Mouse (Mus musculus) CH12.LX (cell line): ENCODE measurements around the gene Pmepa1. TPM values are rescaled to one million over a fixed set of nuclear protein-coding genes. Genes with fewer than 3 reads are reported as not detected.
A peak's percentile ranks its signal among the peaks of the same experiment; 100 is the strongest.

ENCODE experiments used
- DNase-seq: peaks from one replicate; pipeline ENCODE4 v3.0.0-alpha.2; 2013; ENCODE audit errors: extremely low read depth
- H3K27ac ChIP-seq: 2 replicates; pipeline ENCODE4 v1.5.1; 2012; ENCODE audit warnings: low read depth, mild to moderate bottlenecking, control low read depth, moderate library complexity; ENCODE audit not compliant: insufficient read depth
- H3K27me3 ChIP-seq: replicated peaks from 2 replicates; pipeline ENCODE3; 2012; ENCODE audit warnings: inconsistent platforms
- H3K36me3 ChIP-seq, 2 experiments: replicated peaks in 1 of 2; 2 replicates each; pipeline versions ENCODE3 to v1.6.1; 2012; ENCODE audit warnings: inconsistent platforms in 1 of 2, low read length in 1 of 2, mild to moderate bottlenecking in 1 of 2, mixed read lengths in 1 of 2, moderate library complexity in 1 of 2; ENCODE audit not compliant: control insufficient read depth in 1 of 2, insufficient read depth in 1 of 2
- H3K4me1 ChIP-seq, 2 experiments: 2 replicates each; pipeline ENCODE4 v1.6.1; 2012; ENCODE audit warnings: inconsistent platforms in 1 of 2, moderate library complexity in 1 of 2; ENCODE audit not compliant: insufficient read depth in 2 of 2, control insufficient read depth in 1 of 2
- H3K4me2 ChIP-seq: 2 replicates; pipeline ENCODE4 v1.6.1; 2012; ENCODE audit warnings: low read depth, mild to moderate bottlenecking, control low read depth; ENCODE audit not compliant: poor library complexity, insufficient read depth, severe bottlenecking
- H3K4me3 ChIP-seq, 3 experiments: fragments of 150-350 bp in 1 of 3; sonication (generic) in 1 of 3; replicated peaks in 1 of 3; 2 replicates each; pipeline versions ENCODE3 to v1.5.1; 2011 to 2012; ENCODE audit warnings: low read depth in 2 of 3, low read length in 2 of 3, mild to moderate bottlenecking in 2 of 3, moderate library complexity in 2 of 3, control low read depth in 1 of 3, improper control_type of control experiment in 1 of 3, inconsistent platforms in 1 of 3, mixed read lengths in 1 of 3; ENCODE audit not compliant: poor library complexity in 1 of 3
- H3K79me2 ChIP-seq: replicated peaks from 2 replicates; pipeline ENCODE4 v1.6.1; 2012; ENCODE audit warnings: mild to moderate bottlenecking, moderate library complexity; ENCODE audit not compliant: control insufficient read depth, poor library complexity, insufficient read depth, severe bottlenecking; ENCODE audit errors: extremely low read depth
- H3K9ac ChIP-seq: 2 replicates; pipeline ENCODE4 v1.6.1; 2012; ENCODE audit warnings: low read depth, mild to moderate bottlenecking, control low read depth, moderate library complexity; ENCODE audit not compliant: insufficient read depth
- H3K9me3 ChIP-seq: replicated peaks from 2 replicates; pipeline ENCODE3; 2012; ENCODE audit warnings: low read length, inconsistent platforms, mixed read lengths
- BHLHE40 ChIP-seq: IDR thresholded peaks from 2 replicates; pipeline ENCODE4 v1.6.1; 2011; ENCODE audit warnings: mild to moderate bottlenecking, low read depth, low read length, improper control_type of control experiment
- CHD2 ChIP-seq: IDR thresholded peaks from 2 replicates; pipeline ENCODE4 v1.6.1; 2011; ENCODE audit warnings: low read length, improper control_type of control experiment
- CTCF ChIP-seq, 2 experiments: IDR thresholded peaks in 1 of 2; conservative IDR thresholded peaks in 1 of 2; 2 replicates each; pipeline ENCODE4 v1.5.1; 2011 to 2012; ENCODE audit warnings: low read depth in 2 of 2, low read length in 2 of 2, improper control_type of control experiment in 1 of 2, inconsistent platforms in 1 of 2, mild to moderate bottlenecking in 1 of 2, moderate library complexity in 1 of 2
- ELF1 ChIP-seq: IDR thresholded peaks from 2 replicates; pipeline ENCODE4 v1.6.1; 2014; ENCODE audit warnings: low read depth, mild to moderate bottlenecking, inconsistent platforms, low read length, improper control_type of control experiment
- EP300 ChIP-seq: IDR thresholded peaks from 2 replicates; pipeline ENCODE4 v1.6.1; 2011; ENCODE audit warnings: low read length, improper control_type of control experiment
- ETS1 ChIP-seq: conservative IDR thresholded peaks from 2 replicates; pipeline ENCODE4 v1.6.1; 2012; ENCODE audit warnings: low read depth, mild to moderate bottlenecking, inconsistent platforms, low read length, improper control_type of control experiment, moderate library complexity
- JUND ChIP-seq: conservative IDR thresholded peaks from 2 replicates; pipeline ENCODE4 v1.6.1; 2011; ENCODE audit warnings: low read depth, low read length, improper control_type of control experiment
- MAFK ChIP-seq: IDR thresholded peaks from 2 replicates; pipeline ENCODE4 v1.6.1; 2011; ENCODE audit warnings: low read length, improper control_type of control experiment; ENCODE audit not compliant: insufficient replicate concordance
- MEF2A ChIP-seq: IDR thresholded peaks from 2 replicates; pipeline ENCODE4 v1.6.1; 2014; ENCODE audit warnings: low read depth, mild to moderate bottlenecking, inconsistent platforms, low read length, improper control_type of control experiment, borderline replicate concordance
- MXI1 ChIP-seq: IDR thresholded peaks from 2 replicates; pipeline ENCODE4 v1.6.1; 2011; ENCODE audit warnings: mild to moderate bottlenecking, low read depth, low read length, improper control_type of control experiment
- NELFE ChIP-seq: IDR thresholded peaks from 2 replicates; pipeline ENCODE4 v1.6.1; 2011; ENCODE audit warnings: low read depth, low read length, improper control_type of control experiment
- POLR2AphosphoS2 ChIP-seq: IDR thresholded peaks from 2 replicates; pipeline ENCODE4 v1.6.1; 2011; ENCODE audit warnings: low read depth, low read length, improper control_type of control experiment
- RCOR1 ChIP-seq: conservative IDR thresholded peaks from 2 replicates; pipeline ENCODE4 v1.6.1; 2012; ENCODE audit warnings: low read depth, mild to moderate bottlenecking, inconsistent platforms, low read length, improper control_type of control experiment
- UBTF ChIP-seq: IDR thresholded peaks from 2 replicates; pipeline ENCODE4 v1.6.1; 2012; ENCODE audit warnings: low read depth, mild to moderate bottlenecking, inconsistent platforms, low read length, improper control_type of control experiment, moderate library complexity
- USF1 ChIP-seq: IDR thresholded peaks from 2 replicates; pipeline ENCODE4 v1.6.1; 2014; ENCODE audit warnings: low read depth, mild to moderate bottlenecking, inconsistent platforms, low read length, improper control_type of control experiment
- USF2 ChIP-seq: conservative IDR thresholded peaks from 2 replicates; pipeline ENCODE4 v1.6.1; 2011; ENCODE audit warnings: low read depth, low read length, improper control_type of control experiment
- ZC3H11A ChIP-seq: IDR thresholded peaks from 2 replicates; pipeline ENCODE4 v1.6.1; 2012; ENCODE audit warnings: low read depth, mild to moderate bottlenecking, inconsistent platforms, low read length, improper control_type of control experiment
- ZMIZ1 ChIP-seq: IDR thresholded peaks from 2 replicates; pipeline ENCODE4 v1.6.1; 2012; ENCODE audit warnings: low read depth, mild to moderate bottlenecking, inconsistent platforms, low read length, improper control_type of control experiment
- dilution Hi-C: fragments of 300-500 bp; cut with MboI; formaldehyde crosslinking; loops from 2 replicates; pipeline ENCODE4 v1.14.3; 2020; ENCODE audit warnings: low sequenced_read_pairs; ENCODE audit not compliant: extremely low pct_unique_long_range_greater_than_20kb, extremely low pct_ligation_motif_present
- in situ Hi-C: fragments of 300-500 bp; cut with MboI; formaldehyde crosslinking; loops from 3 replicates; pipeline ENCODE4 v1.14.3; 2019; ENCODE audit warnings: low sequenced_read_pairs, low pct_ligation_motif_present, low pct_unique_long_range_greater_than_20kb, mixed read lengths
- polyA plus RNA-seq: library from polyadenylated mRNA; unstranded; fragments of >175 nt; gene quantifications from 2 replicates; pipeline ENCODE4 v1.2.1, GENCODE M21; 2012; ENCODE audit warnings: low read depth; ENCODE audit not compliant: insufficient read length
- total RNA-seq, 2 experiments: library from RNA; depleted of rRNA; stranded (reverse); fragments of 300-350 nt in 1 of 2; fragments of >200 nt in 1 of 2; gene quantifications; 2 replicates each; pipeline ENCODE4 v1.2.3; 2012 to 2014

Gene Pmepa1
- total and polyA plus RNA-seq, 3 experiments = 1.6 to 11.8 (median 9.9) TPM

GRCm38 (mm10) chr2:173306734-173307525 lies 30.6 kb upstream of the Pmepa1 start:
- H3K4me2 ChIP-seq = no peak overlapping the region
- in situ Hi-C loops (no loop called here), dilution Hi-C loops (no loop called here)
- H3K36me3 ChIP-seq = no peaks in the 10 kb centered on the region
- no peak overlapping the region for H3K9ac ChIP-seq
- no peak overlapping the region for H3K27ac ChIP-seq
- peaks cover 3% of the 10 kb centered on the region for H3K27me3 ChIP-seq
- DNase-seq = peak; percentile 3
- H3K9me3 ChIP-seq = no peaks in the 10 kb centered on the region
- H3K4me3 ChIP-seq = no peak overlapping the region
- H3K4me1 ChIP-seq = peaks cover 2 to 9% of the 10 kb centered on the region in 2 experiments; a peak in 3 of 4 replicates
- TF ChIP-seq MAFK (no peak), USF2 (no peak), ZMIZ1 (no peak), BHLHE40 (no peak)
- TF ChIP-seq, all 38 proteins: peak for 0
- no peaks in the 10 kb centered on the region for H3K79me2 ChIP-seq

GRCm38 (mm10) chr2:173305011-173305410 lies 28.7 kb upstream of the Pmepa1 start:
- TF ChIP-seq POLR2AphosphoS2 = no peak
- TF ChIP-seq CTCF (conservative IDR thresholded peaks at IDR 0.05 in 1 of 2, IDR thresholded peaks at IDR 0.05 in 1 of 2; ENCODE audit: low read depth in 2 of 2, low read length in 2 of 2) = no peak
- no peak for TF ChIP-seq USF1
- no peak for TF ChIP-seq NELFE
- Histone ChIP-seq H3K4me3 (no peak overlapping the region), H3K27ac (no peak overlapping the region), H3K36me3 (no peaks in the 10 kb centered on the region), H3K9ac (no peak overlapping the region), H3K4me2 (no peak overlapping the region), H3K27me3 (peaks cover 3% of the 10 kb centered on the region), H3K79me2 (no peaks in the 10 kb centered on the region), H3K9me3 (no peaks in the 10 kb centered on the region), H3K4me1 (peaks cover 2 to 9% of the 10 kb centered on the region in 2 experiments; a peak in 3 of 4 replicates)
- in situ Hi-C loops (no loop called here), dilution Hi-C loops (no loop called here)
- no peak for DNase-seq

GRCm38 (mm10) chr2:173300663-173301630 lies 24.6 kb upstream of the Pmepa1 start:
- Histone ChIP-seq H3K4me3 (no peak overlapping the region), H3K27ac (no peak overlapping the region), H3K79me2 (no peaks in the 10 kb centered on the region), H3K9me3 (peaks cover 9% of the 10 kb centered on the region), H3K36me3 (no peaks in the 10 kb centered on the region), H3K9ac (no peak overlapping the region), H3K4me1 (no peaks in the 10 kb centered on the region), H3K27me3 (peaks cover 3% of the 10 kb centered on the region), H3K4me2 (no peak overlapping the region)
- TF ChIP-seq ELF1 (no peak), EP300 (no peak), MEF2A (no peak), ZC3H11A (no peak), RCOR1 (no peak), ETS1 (no peak), CHD2 (no peak), ZMIZ1 (no peak), UBTF (no peak), MXI1 (no peak), JUND (no peak)
- DNase-seq = no peak
- in situ Hi-C loops (no loop called here), dilution Hi-C loops (no loop called here)
